Mouse (Mus musculus): ENCODE measurements around the gene Olfr530. TPM values are rescaled to one million over a fixed set of nuclear protein-coding genes. Genes with fewer than 3 reads are reported as not detected.

The Olfr530 gene
- total RNA-seq (2012; rRNA removed) = not detected in 2 replicates
- not detected in 2 replicates for total RNA-seq (2014; rRNA removed)
- polyA plus RNA-seq (2012; ENCODE audit: insufficient read length, low read depth) = not detected in 2 replicates

GRCm38 (mm10) chr7:140376231-140376630, at the start of gene Olfr530:
Olfr530 (minus strand) TSS chr7:140376331.
- Histone ChIP-seq H3K4me2 (ENCODE audit: insufficient read depth, low read depth, poor library complexity, severe bottlenecking) (no peak within 1 kb of the TSS), H3K9ac (ENCODE audit: insufficient read depth, low read depth) (no peak within 1 kb of the TSS), H3K4me1 (ENCODE audit: control insufficient read depth in 1 of 2, insufficient read depth in 2 of 2) (no peaks in the 10 kb centered on the region), H3K79me2 (replicated peaks; ENCODE audit: control insufficient read depth, extremely low read depth, insufficient read depth, poor library complexity, severe bottlenecking) (no peaks in the 10 kb centered on the region), H3K9me3 (replicated peaks; ENCODE audit: low read length) (no peaks in the 10 kb centered on the region), H3K36me3 (replicated peaks in 1 of 2; ENCODE audit: control insufficient read depth in 1 of 2, insufficient read depth in 1 of 2, low read length in 1 of 2) (no peaks in the 10 kb centered on the region), H3K27ac (ENCODE audit: insufficient read depth, low read depth) (no peak within 1 kb of the TSS), H3K4me3 (replicated peaks in 1 of 3; ENCODE audit: low read depth in 2 of 3, low read length in 2 of 3, poor library complexity in 1 of 3) (no peak within 1 kb of the TSS), H3K27me3 (replicated peaks) (peaks cover 50% of the 10 kb centered on the region)
- DNase-seq (ENCODE audit: extremely low read depth) = no peak
- in situ Hi-C loops (cut with MboI; ENCODE audit: low pct_ligation_motif_present, low pct_unique_long_range_greater_than_20kb, low sequenced_read_pairs) = no loop called here
- TF ChIP-seq CTCF (conservative IDR thresholded peaks at IDR 0.05 in 1 of 2, IDR thresholded peaks at IDR 0.05 in 1 of 2; ENCODE audit: low read depth in 2 of 2, low read length in 2 of 2) (no peak), NRF1 (IDR thresholded peaks at IDR 0.05; ENCODE audit: low read depth, low read length) (no peak), USF2 (conservative IDR thresholded peaks at IDR 0.05; ENCODE audit: low read depth, low read length) (no peak), PAX5 (IDR thresholded peaks at IDR 0.05; ENCODE audit: low read length) (no peak), MAZ (IDR thresholded peaks at IDR 0.05; ENCODE audit: low read depth, low read length) (no peak), MEF2A (IDR thresholded peaks at IDR 0.05; ENCODE audit: borderline replicate concordance, low read depth, low read length) (no peak)
- dilution Hi-C loops (cut with MboI; ENCODE audit: extremely low pct_ligation_motif_present, extremely low pct_unique_long_range_greater_than_20kb, low sequenced_read_pairs) = no loop called here

GRCm38 (mm10) chr7:140421539-140421938, 45.4 kb upstream of the Olfr530 start, which contains the start of gene Olfr532:
Olfr532 (minus strand) TSS chr7:140421639.
- H3K27ac ChIP-seq (ENCODE audit: insufficient read depth, low read depth) = no peak within 1 kb of the TSS
- no peaks in the 10 kb centered on the region for H3K36me3 ChIP-seq (replicated peaks in 1 of 2; ENCODE audit: control insufficient read depth in 1 of 2, insufficient read depth in 1 of 2, low read length in 1 of 2)
- no peak within 1 kb of the TSS for H3K9ac ChIP-seq (ENCODE audit: insufficient read depth, low read depth)
- H3K79me2 ChIP-seq (replicated peaks; ENCODE audit: control insufficient read depth, extremely low read depth, insufficient read depth, poor library complexity, severe bottlenecking) = no peaks in the 10 kb centered on the region
- H3K4me2 ChIP-seq (ENCODE audit: insufficient read depth, low read depth, poor library complexity, severe bottlenecking) = no peak within 1 kb of the TSS
- peaks cover 32% of the 10 kb centered on the region for H3K27me3 ChIP-seq (replicated peaks)
- no peak within 1 kb of the TSS for H3K4me3 ChIP-seq (replicated peaks in 1 of 3; ENCODE audit: low read depth in 2 of 3, low read length in 2 of 3, poor library complexity in 1 of 3)
- in situ Hi-C loops (cut with MboI; ENCODE audit: low pct_ligation_motif_present, low pct_unique_long_range_greater_than_20kb, low sequenced_read_pairs) = no loop called here
- no peaks in the 10 kb centered on the region for H3K9me3 ChIP-seq (replicated peaks; ENCODE audit: low read length)
- H3K4me1 ChIP-seq (ENCODE audit: control insufficient read depth in 1 of 2, insufficient read depth in 2 of 2) = no peaks in the 10 kb centered on the region
- dilution Hi-C loops (cut with MboI; ENCODE audit: extremely low pct_ligation_motif_present, extremely low pct_unique_long_range_greater_than_20kb, low sequenced_read_pairs) = no loop called here
- no peak for TF ChIP-seq SIN3A (IDR thresholded peaks at IDR 0.05; ENCODE audit: low read length)
- TF ChIP-seq NELFE (IDR thresholded peaks at IDR 0.05; ENCODE audit: low read depth, low read length) = no peak
- TF ChIP-seq ZC3H11A (IDR thresholded peaks at IDR 0.05; ENCODE audit: low read depth, low read length) = no peak
- no peak for TF ChIP-seq ZMIZ1 (IDR thresholded peaks at IDR 0.05; ENCODE audit: low read depth, low read length)
- no peak for TF ChIP-seq CHD1 (IDR thresholded peaks at IDR 0.05; ENCODE audit: low read depth, low read length)
- no peak for TF ChIP-seq ETS1 (conservative IDR thresholded peaks at IDR 0.05; ENCODE audit: low read depth, low read length)
- no peak for TF ChIP-seq SMC3 (IDR thresholded peaks at IDR 0.05; ENCODE audit: low read depth, low read length)
- TF ChIP-seq CTCF (conservative IDR thresholded peaks at IDR 0.05 in 1 of 2, IDR thresholded peaks at IDR 0.05 in 1 of 2; ENCODE audit: low read depth in 2 of 2, low read length in 2 of 2) = no peak
- no peak for TF ChIP-seq POLR2AphosphoS2 (IDR thresholded peaks at IDR 0.05; ENCODE audit: low read depth, low read length)
- DNase-seq (ENCODE audit: extremely low read depth) = no peak

GRCm38 (mm10) chr7:140402818-140403217, 26.7 kb upstream of the Olfr530 start, which contains the start of gene Olfr531:
Olfr531 (minus strand) TSS chr7:140402918.
- no peak within 1 kb of the TSS for H3K4me2 ChIP-seq (ENCODE audit: insufficient read depth, low read depth, poor library complexity, severe bottlenecking)
- H3K27ac ChIP-seq (ENCODE audit: insufficient read depth, low read depth) = no peak within 1 kb of the TSS
- no peaks in the 10 kb centered on the region for H3K36me3 ChIP-seq (replicated peaks in 1 of 2; ENCODE audit: control insufficient read depth in 1 of 2, insufficient read depth in 1 of 2, low read length in 1 of 2)
- no peak for DNase-seq (ENCODE audit: extremely low read depth)
- no peaks in the 10 kb centered on the region for H3K9me3 ChIP-seq (replicated peaks; ENCODE audit: low read length)
- H3K9ac ChIP-seq (ENCODE audit: insufficient read depth, low read depth) = no peak within 1 kb of the TSS
- no peaks in the 10 kb centered on the region for H3K4me1 ChIP-seq (ENCODE audit: control insufficient read depth in 1 of 2, insufficient read depth in 2 of 2)
- no peaks in the 10 kb centered on the region for H3K79me2 ChIP-seq (replicated peaks; ENCODE audit: control insufficient read depth, extremely low read depth, insufficient read depth, poor library complexity, severe bottlenecking)
- peaks cover 65% of the 10 kb centered on the region for H3K27me3 ChIP-seq (replicated peaks)
- dilution Hi-C loops (cut with MboI; ENCODE audit: extremely low pct_ligation_motif_present, extremely low pct_unique_long_range_greater_than_20kb, low sequenced_read_pairs) (no loop called here), in situ Hi-C loops (cut with MboI; ENCODE audit: low pct_ligation_motif_present, low pct_unique_long_range_greater_than_20kb, low sequenced_read_pairs) (no loop called here)
- H3K4me3 ChIP-seq (replicated peaks in 1 of 3; ENCODE audit: low read depth in 2 of 3, low read length in 2 of 3, poor library complexity in 1 of 3) = no peak within 1 kb of the TSS
- TF ChIP-seq NRF1 (IDR thresholded peaks at IDR 0.05; ENCODE audit: low read depth, low read length) (no peak), ETS1 (conservative IDR thresholded peaks at IDR 0.05; ENCODE audit: low read depth, low read length) (no peak), HCFC1 (IDR thresholded peaks at IDR 0.05; ENCODE audit: low read depth, low read length) (no peak), ZC3H11A (IDR thresholded peaks at IDR 0.05; ENCODE audit: low read depth, low read length) (no peak), ZKSCAN1 (IDR thresholded peaks at IDR 0.05; ENCODE audit: borderline replicate concordance, low read depth, low read length) (no peak), PAX5 (IDR thresholded peaks at IDR 0.05; ENCODE audit: low read length) (no peak), TBP (conservative IDR thresholded peaks at IDR 0.05; ENCODE audit: low read depth, low read length) (no peak), USF2 (conservative IDR thresholded peaks at IDR 0.05; ENCODE audit: low read depth, low read length) (no peak), GABPA (IDR thresholded peaks at IDR 0.05; ENCODE audit: insufficient replicate concordance, low read depth, low read length) (no peak), MAFK (IDR thresholded peaks at IDR 0.05; ENCODE audit: insufficient replicate concordance, low read length) (no peak), JUN (IDR thresholded peaks at IDR 0.05; ENCODE audit: insufficient read depth, low read depth, low read length) (no peak), IRF4 (IDR thresholded peaks at IDR 0.05; ENCODE audit: low read depth, low read length) (no peak), MAX (IDR thresholded peaks at IDR 0.05; ENCODE audit: low read length) (no peak), ZNF384 (IDR thresholded peaks at IDR 0.05; ENCODE audit: low read depth, low read length) (no peak), TCF12 (IDR thresholded peaks at IDR 0.05; ENCODE audit: low read depth, low read length) (no peak), MAZ (IDR thresholded peaks at IDR 0.05; ENCODE audit: low read depth, low read length) (no peak), ZMIZ1 (IDR thresholded peaks at IDR 0.05; ENCODE audit: low read depth, low read length) (no peak), BHLHE40 (IDR thresholded peaks at IDR 0.05; ENCODE audit: low read depth, low read length) (no peak)
